Mouse (Mus musculus) E14TG2a.4 (cell line): Measurements from ENCODE around the gene Sergef.

ENCODE experiments used
- H3K27me3 ChIP-seq: 2 replicates; pipeline ENCODE4 v1.6.1; 2014; ENCODE audit warnings: low read length, control low read depth; ENCODE audit not compliant: insufficient read depth
- H3K36me3 ChIP-seq: 2 replicates; pipeline ENCODE4 v1.6.1; 2014; ENCODE audit warnings: low read length, control low read depth; ENCODE audit not compliant: insufficient read depth
- H3K4me1 ChIP-seq: replicated peaks from 2 replicates; pipeline ENCODE4 v1.6.1; 2014; ENCODE audit warnings: low read depth, low read length, control low read depth
- H3K4me3 ChIP-seq: replicated peaks from 2 replicates; pipeline ENCODE4 v1.5.1; 2014; ENCODE audit warnings: mild to moderate bottlenecking, low read length
- H3K9me3 ChIP-seq: 2 replicates; pipeline ENCODE4 v1.6.1; 2014; ENCODE audit warnings: low read length, control low read depth
- CTCF ChIP-seq: conservative IDR thresholded peaks from 2 replicates; pipeline ENCODE4 v1.5.1; 2014; ENCODE audit warnings: low read length
- NANOG ChIP-seq: IDR thresholded peaks from 2 replicates; pipeline ENCODE4 v1.6.1; 2014; ENCODE audit warnings: borderline replicate concordance, low read length, mixed read lengths
- POU5F1 ChIP-seq: IDR thresholded peaks from 2 replicates; pipeline ENCODE4 v1.6.1; 2014; ENCODE audit warnings: low read length, borderline replicate concordance

Gene Sergef

GRCm38 (mm10) chr7:46533518-46533917, 106.1 kb downstream of the Sergef start:
- TF ChIP-seq CTCF, result no peak
- no peak for TF ChIP-seq NANOG
- Histone ChIP-seq H3K27me3 (no peaks in the 10 kb centered on the region), H3K4me3 (no peak overlapping the region), H3K4me1 (peaks cover 30% of the 10 kb centered on the region), H3K36me3 (no peaks in the 10 kb centered on the region), H3K9me3 (no peaks in the 10 kb centered on the region)

GRCm38 (mm10) chr7:46531345-46531744, 108.3 kb downstream of the Sergef start:
- no peaks in the 10 kb centered on the region for H3K27me3 ChIP-seq
- no peaks in the 10 kb centered on the region for H3K9me3 ChIP-seq
- H3K36me3 ChIP-seq, result no peaks in the 10 kb centered on the region
- peaks cover 24% of the 10 kb centered on the region for H3K4me1 ChIP-seq
- TF ChIP-seq NANOG (no peak), POU5F1 (no peak), CTCF (no peak)
- H3K4me3 ChIP-seq, result no peak overlapping the region

- Histone ChIP-seq H3K36me3 (no peaks in the 10 kb centered on the region), H3K4me1 (peaks cover 20% of the 10 kb centered on the region), H3K4me3 (no peak overlapping the region), H3K9me3 (no peaks in the 10 kb centered on the region), H3K27me3 (no peaks in the 10 kb centered on the region)
- no peak for TF ChIP-seq POU5F1
- no peak for TF ChIP-seq CTCF
- TF ChIP-seq NANOG, result no peak
These were observed 109.7 kb downstream of the Sergef start for GRCm38 (mm10) chr7:46529930-46530329.

- no peaks in the 10 kb centered on the region for H3K36me3 ChIP-seq
- H3K27me3 ChIP-seq, result no peaks in the 10 kb centered on the region
- TF ChIP-seq CTCF (no peak), POU5F1 (no peak), NANOG (no peak)
- no peaks in the 10 kb centered on the region for H3K9me3 ChIP-seq
- H3K4me1 ChIP-seq, result peaks cover 19% of the 10 kb centered on the region
- H3K4me3 ChIP-seq, result no peak overlapping the region
These were observed 110.3 kb downstream of the Sergef start for GRCm38 (mm10) chr7:46529259-46529658.

GRCm38 (mm10) chr7:46526665-46527154, 112.9 kb downstream of the Sergef start:
- peaks cover 14% of the 10 kb centered on the region for H3K4me1 ChIP-seq
- no peak overlapping the region for H3K4me3 ChIP-seq
- no peaks in the 10 kb centered on the region for H3K36me3 ChIP-seq
- no peaks in the 10 kb centered on the region for H3K27me3 ChIP-seq
- TF ChIP-seq CTCF (no peak), POU5F1 (no peak), NANOG (no peak)
- H3K9me3 ChIP-seq, result no peaks in the 10 kb centered on the region

GRCm38 (mm10) chr7:46523215-46523614, 116.4 kb downstream of the Sergef start:
- H3K4me1 ChIP-seq, result peaks cover 4% of the 10 kb centered on the region; the same call in 1 of the 2 replicates
- H3K36me3 ChIP-seq, result no peaks in the 10 kb centered on the region
- no peak overlapping the region for H3K4me3 ChIP-seq
- TF ChIP-seq POU5F1 (no peak), CTCF (no peak), NANOG (no peak)
- no peaks in the 10 kb centered on the region for H3K27me3 ChIP-seq
- no peaks in the 10 kb centered on the region for H3K9me3 ChIP-seq

- no peaks in the 10 kb centered on the region for H3K27me3 ChIP-seq
- no peaks in the 10 kb centered on the region for H3K9me3 ChIP-seq
- peaks cover 7% of the 10 kb centered on the region for H3K4me1 ChIP-seq
These were observed 117.8 kb downstream of the Sergef start for GRCm38 (mm10) chr7:46521794-46522193.

GRCm38 (mm10) chr7:46519148-46519547, 120.5 kb downstream of the Sergef start:
- H3K9me3 ChIP-seq, result no peaks in the 10 kb centered on the region

More at GRCm38 (mm10) chr7:46521794-46522193, 117.8 kb downstream of the Sergef start:
- TF ChIP-seq CTCF, result no peak
- no peak for TF ChIP-seq POU5F1
- no peak for TF ChIP-seq NANOG
- no peaks in the 10 kb centered on the region for H3K36me3 ChIP-seq
- no peak overlapping the region for H3K4me3 ChIP-seq

GRCm38 (mm10) chr7:46517158-46517557, 122.4 kb downstream of the Sergef start:
- Histone ChIP-seq H3K9me3 (no peaks in the 10 kb centered on the region), H3K27me3 (no peaks in the 10 kb centered on the region), H3K36me3 (no peaks in the 10 kb centered on the region), H3K4me1 (peaks cover 7% of the 10 kb centered on the region), H3K4me3 (no peak overlapping the region)
- TF ChIP-seq CTCF (no peak), POU5F1 (no peak), NANOG (no peak)

More at GRCm38 (mm10) chr7:46519148-46519547, 120.5 kb downstream of the Sergef start:
- no peak overlapping the region for H3K4me3 ChIP-seq
- H3K4me1 ChIP-seq, result peaks cover 7% of the 10 kb centered on the region
- no peaks in the 10 kb centered on the region for H3K27me3 ChIP-seq
- TF ChIP-seq POU5F1 (no peak), NANOG (no peak), CTCF (no peak)
- H3K36me3 ChIP-seq, result no peaks in the 10 kb centered on the region
